In genomic region chr11:85804048-85804447, GRCm38 (mm10) we compare ENCODE assay signal across 13 mouse cellular contexts. TPM values are rescaled to one million over a fixed set of nuclear protein-coding genes. Genes with fewer than 3 reads are reported as not detected.
DNase-seq lines count a peak whose midpoint lies in the region; ATAC-seq lines count a peak whose summit lies in the region.
"Had no signal": no experiment of that assay in that cellular context is flagged by ENCODE, and none has a peak within 500 bp of the region (broad histone marks: within the 10 kb centered on the region; RNA-seq: fewer than 3 reads in every experiment).

No protein-coding gene starts in this region.

- H3K4me1 ChIP-seq in midbrain, embryonic 11.5 days (ENCODE audit: control insufficient read depth, insufficient read depth, low read length), result no peaks in the 10 kb centered on the region
- H3K4me1 ChIP-seq: forebrain, embryonic 12.5 days had no signal

- H3K9me3 ChIP-seq in midbrain, embryonic 11.5 days (ENCODE audit: control insufficient read depth, low read length), result no peaks in the 10 kb centered on the region
- H3K9me3 ChIP-seq: forebrain, embryonic 12.5 days had no signal

- no peaks in the 10 kb centered on the region for H3K36me3 ChIP-seq in midbrain, embryonic 11.5 days (ENCODE audit: control insufficient read depth, insufficient read depth, low read length)
- H3K36me3 ChIP-seq: forebrain, embryonic 12.5 days had no signal

- no peak overlapping the region for H3K4me2 ChIP-seq in midbrain, embryonic 11.5 days
- H3K4me2 ChIP-seq: forebrain, embryonic 12.5 days had no signal

- no peak overlapping the region for H3K27ac ChIP-seq in midbrain, embryonic 11.5 days (ENCODE audit: low read depth, low read length)
- H3K27ac ChIP-seq: forebrain, embryonic 12.5 days had no signal

- no peaks in the 10 kb centered on the region for H3K27me3 ChIP-seq in midbrain, embryonic 11.5 days (ENCODE audit: control insufficient read depth, insufficient read depth, low read length)

- peak; percentile 33 for ATAC-seq in megakaryocyte, adult 5-6 weeks (ENCODE audit: poor library complexity, severe bottlenecking)
- no peak for ATAC-seq in midbrain, embryonic 11.5 days (ENCODE audit: low FRiP score)
- ATAC-seq: inflammation-experienced regulatory T-cells, adult 6 months had no signal

- WGBS in midbrain, embryonic 11.5 days, result 82% methylated on average over 5 of the region's 5 CpGs

- peak; percentile 9 for DNase-seq in MEL-GATA-1-ER (ENCODE audit: extremely low read depth, low read depth)
- DNase-seq in c-Kit-negative CD71-positive TER-119-positive erythroid progenitor cells, embryonic 14.5 days (ENCODE audit: low read depth, low spot score), result peak; percentile 80
- peak; percentile 26 for DNase-seq in heart, postnatal 4 days
- DNase-seq in midbrain, embryonic 11.5 days (ENCODE audit: low spot score, missing footprints), result no peak
- DNase-seq in layer of hippocampus, postnatal 10 days (ENCODE audit: low spot score in 2 of 2), result no peak
- no peak for DNase-seq in cerebellum, postnatal 36 days
- no peak for DNase-seq in urinary bladder, postnatal 14 days (ENCODE audit: low spot score)
- DNase-seq: embryo, embryonic 11 days had no signal

- no peak overlapping the region for H3K9ac ChIP-seq in midbrain, embryonic 11.5 days (ENCODE audit: low read length)
- H3K9ac ChIP-seq: forebrain, embryonic 12.5 days had no signal

- H3K4me3 ChIP-seq in midbrain, embryonic 11.5 days (ENCODE audit: low read depth, low read length), result no peak overlapping the region
- H3K4me3 ChIP-seq: forebrain, embryonic 12.5 days had no signal

RNA-seq across cellular contexts. Expression of gene Tbx2, which starts 28.3 kb away (rescaled TPM):
- total RNA-seq in heart, postnatal 4 days (2021), result 10 to 100 TPM; 11.3 to 11.5 TPM
- total RNA-seq in megakaryocyte, adult 5-6 weeks (2015), result 0.04 TPM in 1 of 2 replicates, not detected in the other
- total RNA-seq in megakaryocyte, adult 5-6 weeks (2017), result 0.04 TPM in 1 of 2 replicates, not detected in the other
- 0.32 and 0.79 TPM in 2 replicates for polyA plus RNA-seq in midbrain, embryonic 11.5 days (2014; fragmentation: Nextera tagmentation; extraction: Ambion mirVana)
- 1 to 10 TPM; 3.0 to 3.9 TPM for total RNA-seq in layer of hippocampus, postnatal 10 days (2021)
- polyA plus RNA-seq: inflammation-experienced regulatory T-cells, adult 6 months had no signal

RNA-seq across cellular contexts. Expression of gene Gm11444, which starts 46.1 kb away (rescaled TPM):
- total RNA-seq in heart, postnatal 4 days (2021), result not detected
- not detected in 2 replicates for total RNA-seq in megakaryocyte, adult 5-6 weeks (2015)
- not detected in 2 replicates for total RNA-seq in megakaryocyte, adult 5-6 weeks (2017)
- polyA plus RNA-seq in midbrain, embryonic 11.5 days (2014; fragmentation: Nextera tagmentation; extraction: Ambion mirVana), result not detected in 2 replicates
- total RNA-seq in layer of hippocampus, postnatal 10 days (2021), result not detected
- total RNA-seq: gastrocnemius, adult 8-10 months had no signal
- polyA plus RNA-seq: forebrain, embryonic 12.5 days; inflammation-experienced regulatory T-cells, adult 6 months; limb, embryonic 11.5 days had no signal

Comparison
In these comparisons a context has a peak if more than half of its experiments do, and no peak if none do; other contexts are left out.
1. DNase-seq: peak in MEL-GATA-1-ER (single experiment), c-Kit-negative CD71-positive TER-119-positive erythroid progenitor cells, embryonic 14.5 days (single experiment) and heart, postnatal 4 days (single experiment); none in midbrain, embryonic 11.5 days (single experiment), layer of hippocampus, postnatal 10 days (0 of 2), cerebellum, postnatal 36 days (0 of 2) and urinary bladder, postnatal 14 days (single experiment).